Mouse (Mus musculus): ENCODE measurements at regions not wholly inside any gene's neighbourhood (a gene's known extent, or its start where the extent isn't known, plus 50 kb on each side); places are given as distances from the start of the nearest gene placed in this dataset.

GRCm38 (mm10) chr10:24444572-24444971 lies 150.7 kb upstream of the Ccn2 start:
- no peak for DNase-seq (ENCODE audit: low spot score)

- no peak for DNase-seq (ENCODE audit: low spot score)
Measured at GRCm38 (mm10) chr10:24445036-24445435, 150.2 kb upstream of the Ccn2 start.

- no peak for DNase-seq (ENCODE audit: low spot score)
Measured at GRCm38 (mm10) chr10:24446168-24446567, 149.1 kb upstream of the Ccn2 start.

GRCm38 (mm10) chr10:24447135-24447534 lies 148.1 kb upstream of the Ccn2 start:
- DNase-seq (ENCODE audit: low spot score) = no peak

- no peak for DNase-seq (ENCODE audit: low spot score)
Measured at GRCm38 (mm10) chr10:24448001-24448561, 147.2 kb upstream of the Ccn2 start.

GRCm38 (mm10) chr10:24453507-24453906 lies 141.7 kb upstream of the Ccn2 start:
- no peak for DNase-seq (ENCODE audit: low spot score)

GRCm38 (mm10) chr10:24458667-24459066 lies 136.6 kb upstream of the Ccn2 start:
- no peak for DNase-seq (ENCODE audit: low spot score)

- no peak for DNase-seq (ENCODE audit: low spot score)
Measured at GRCm38 (mm10) chr10:24463873-24464272, 131.4 kb upstream of the Ccn2 start.

GRCm38 (mm10) chr10:24464377-24464776 lies 130.9 kb upstream of the Ccn2 start:
- no peak for DNase-seq (ENCODE audit: low spot score)

GRCm38 (mm10) chr10:24469741-24470140 lies 125.5 kb upstream of the Ccn2 start:
- DNase-seq (ENCODE audit: low spot score) = no peak

GRCm38 (mm10) chr10:24471521-24471920 lies 123.7 kb upstream of the Ccn2 start:
- DNase-seq (ENCODE audit: low spot score) = no peak

- no peak for DNase-seq (ENCODE audit: low spot score)
Measured at GRCm38 (mm10) chr10:24476288-24476687, 119.0 kb upstream of the Ccn2 start.

- DNase-seq (ENCODE audit: low spot score) = no peak
Measured at GRCm38 (mm10) chr10:24478535-24478934, 116.7 kb upstream of the Ccn2 start.

GRCm38 (mm10) chr10:24479148-24479547 lies 116.1 kb upstream of the Ccn2 start:
- no peak for DNase-seq (ENCODE audit: low spot score)

GRCm38 (mm10) chr10:24481926-24482612 lies 113.2 kb upstream of the Ccn2 start:
- DNase-seq (ENCODE audit: low spot score) = no peak

- DNase-seq (ENCODE audit: low spot score) = no peak
Measured at GRCm38 (mm10) chr10:24483053-24483452, 112.2 kb upstream of the Ccn2 start.

GRCm38 (mm10) chr10:24484101-24484660 lies 111.1 kb upstream of the Ccn2 start:
- no peak for DNase-seq (ENCODE audit: low spot score)

GRCm38 (mm10) chr10:24485461-24485860 lies 109.8 kb upstream of the Ccn2 start:
- DNase-seq (ENCODE audit: low spot score) = no peak

GRCm38 (mm10) chr10:24486224-24486623 lies 109.0 kb upstream of the Ccn2 start:
- no peak for DNase-seq (ENCODE audit: low spot score)

GRCm38 (mm10) chr10:24487915-24488314 lies 107.3 kb upstream of the Ccn2 start:
- DNase-seq (ENCODE audit: low spot score) = no peak

GRCm38 (mm10) chr10:24490432-24490831 lies 104.8 kb upstream of the Ccn2 start:
- DNase-seq (ENCODE audit: low spot score) = no peak

GRCm38 (mm10) chr10:24491848-24492247 lies 103.4 kb upstream of the Ccn2 start:
- no peak for DNase-seq (ENCODE audit: low spot score)

GRCm38 (mm10) chr10:24493392-24493791 lies 101.8 kb upstream of the Ccn2 start:
- DNase-seq (ENCODE audit: low spot score) = peak; percentile 53

- peak; percentile 73 for DNase-seq (ENCODE audit: low spot score)
Measured at GRCm38 (mm10) chr10:24493936-24494335, 101.3 kb upstream of the Ccn2 start.

Data from testis, postnatal 14 days (tissue).